Mouse (Mus musculus): ENCODE results near the gene Sptbn4.
A peak's percentile ranks its signal among the peaks of the same experiment; 100 is the strongest.

Gene Sptbn4

GRCm38 (mm10) chr7:27475596-27475995 lies 28.1 kb upstream of the Sptbn4 start:
- no peak for DNase-seq (ENCODE audit: extremely low read depth, low read depth, low spot score)

GRCm38 (mm10) chr7:27474490-27474954 lies 27.0 kb upstream of the Sptbn4 start:
- DNase-seq (ENCODE audit: extremely low read depth, low read depth, low spot score), result peak; percentile 87

- no peak for DNase-seq (ENCODE audit: extremely low read depth, low read depth, low spot score)
Measured at GRCm38 (mm10) chr7:27473835-27474489, 26.5 kb upstream of the Sptbn4 start.

- DNase-seq (ENCODE audit: extremely low read depth, low read depth, low spot score), result peak; percentile 69
Measured at GRCm38 (mm10) chr7:27473156-27473834, 25.8 kb upstream of the Sptbn4 start, which contains the start of gene Sertad3. TSS of gene Sertad3 (plus strand) at chr7:27473768.

GRCm38 (mm10) chr7:27472596-27472995 lies 25.1 kb upstream of the Sptbn4 start:
- no peak for DNase-seq (ENCODE audit: extremely low read depth, low read depth, low spot score)

- DNase-seq (ENCODE audit: extremely low read depth, low read depth, low spot score), result no peak
Measured at GRCm38 (mm10) chr7:27471390-27472120, 24.1 kb upstream of the Sptbn4 start.

GRCm38 (mm10) chr7:27467648-27468047 lies 20.2 kb upstream of the Sptbn4 start:
- no peak for DNase-seq (ENCODE audit: extremely low read depth, low read depth, low spot score)

- no peak for DNase-seq (ENCODE audit: extremely low read depth, low read depth, low spot score)
Measured at GRCm38 (mm10) chr7:27460477-27460876, 13.0 kb upstream of the Sptbn4 start.

- DNase-seq (ENCODE audit: extremely low read depth, low read depth, low spot score), result no peak
Measured at GRCm38 (mm10) chr7:27459640-27460039, 12.2 kb upstream of the Sptbn4 start.

- DNase-seq (ENCODE audit: extremely low read depth, low read depth, low spot score), result no peak
Measured at GRCm38 (mm10) chr7:27458614-27459013, 11.1 kb upstream of the Sptbn4 start.

GRCm38 (mm10) chr7:27455273-27455672 lies 7.8 kb upstream of the Sptbn4 start:
- DNase-seq (ENCODE audit: extremely low read depth, low read depth, low spot score), result no peak

- no peak for DNase-seq (ENCODE audit: extremely low read depth, low read depth, low spot score)
Measured at GRCm38 (mm10) chr7:27454461-27455121, 7.1 kb upstream of the Sptbn4 start.

GRCm38 (mm10) chr7:27452206-27452770 lies 4.8 kb upstream of the Sptbn4 start:
- no peak for DNase-seq (ENCODE audit: extremely low read depth, low read depth, low spot score)

GRCm38 (mm10) chr7:27451359-27451758 lies 3.9 kb upstream of the Sptbn4 start:
- no peak for DNase-seq (ENCODE audit: extremely low read depth, low read depth, low spot score)

GRCm38 (mm10) chr7:27449256-27449862 lies 1.9 kb upstream of the Sptbn4 start:
- DNase-seq (ENCODE audit: extremely low read depth, low read depth, low spot score), result no peak

GRCm38 (mm10) chr7:27448421-27449206 lies 1.1 kb upstream of the Sptbn4 start:
- no peak for DNase-seq (ENCODE audit: extremely low read depth, low read depth, low spot score)

- DNase-seq (ENCODE audit: extremely low read depth, low read depth, low spot score), result no peak
Measured at GRCm38 (mm10) chr7:27446521-27447418, 716 bp downstream of the Sptbn4 start.

- DNase-seq (ENCODE audit: extremely low read depth, low read depth, low spot score), result no peak
Measured at GRCm38 (mm10) chr7:27446051-27446450, 1.4 kb downstream of the Sptbn4 start.

GRCm38 (mm10) chr7:27440014-27440413 lies 7.5 kb downstream of the Sptbn4 start:
- no peak for DNase-seq (ENCODE audit: extremely low read depth, low read depth, low spot score)
